Mouse (Mus musculus): Measurements from ENCODE around the gene Tjp3. TPM values are rescaled to one million over a fixed set of nuclear protein-coding genes. Genes with fewer than 3 reads are reported as not detected.

Gene Tjp3
- polyA plus RNA-seq (2015; fragmentation: Nextera tagmentation; extraction: Ambion mirVana): 29.1 and 35.7 TPM in 2 replicates

GRCm38 (mm10) chr10:81291511-81292104, at the start of gene Tjp3:
Gene Tjp3, minus strand, starts transcription at chr10:81291581.
- Histone ChIP-seq H3K27ac (ENCODE audit: low read length) (peak within 1 kb of the TSS; percentile 94), H3K9me3 (replicated peaks; ENCODE audit: control insufficient read depth, low read length) (no peaks in the 10 kb centered on the region), H3K4me3 (replicated peaks; ENCODE audit: low read length) (peak within 1 kb of the TSS; percentile 47), H3K4me1 (ENCODE audit: control insufficient read depth, insufficient read depth, low read length) (peaks cover 37% of the 10 kb centered on the region), H3K27me3 (ENCODE audit: control insufficient read depth, insufficient read depth, low read length) (no peaks in the 10 kb centered on the region), H3K9ac (ENCODE audit: low read length) (peak within 1 kb of the TSS; percentile 66), H3K36me3 (ENCODE audit: control insufficient read depth, insufficient read depth, low read length) (no peaks in the 10 kb centered on the region), H3K4me2 (ENCODE audit: low read depth, low read length) (peak within 1 kb of the TSS; percentile 45)
- 58% methylated on average over 9 of the region's 9 CpGs for WGBS
- no peak for ATAC-seq (ENCODE audit: insufficient read depth, low FRiP score)

GRCm38 (mm10) chr10:81340551-81341332, 49.4 kb upstream of the Tjp3 start:
- Histone ChIP-seq H3K36me3 (ENCODE audit: control insufficient read depth, insufficient read depth, low read length) (no peaks in the 10 kb centered on the region), H3K27ac (ENCODE audit: low read length) (no peak overlapping the region), H3K9ac (ENCODE audit: low read length) (no peak overlapping the region), H3K27me3 (ENCODE audit: control insufficient read depth, insufficient read depth, low read length) (peaks cover 20% of the 10 kb centered on the region), H3K4me3 (replicated peaks; ENCODE audit: low read length) (no peak overlapping the region), H3K4me2 (ENCODE audit: low read depth, low read length) (no peak overlapping the region), H3K4me1 (ENCODE audit: control insufficient read depth, insufficient read depth, low read length) (peaks cover 19% of the 10 kb centered on the region; the same call in 1 of the 2 replicates), H3K9me3 (replicated peaks; ENCODE audit: control insufficient read depth, low read length) (no peaks in the 10 kb centered on the region)
- ATAC-seq (ENCODE audit: insufficient read depth, low FRiP score): no peak
- 46% methylated on average over 17 of the region's 17 CpGs for WGBS

GRCm38 (mm10) chr10:81336558-81336957, 45.2 kb upstream of the Tjp3 start:
- no peak for ATAC-seq (ENCODE audit: insufficient read depth, low FRiP score)
- Histone ChIP-seq H3K4me1 (ENCODE audit: control insufficient read depth, insufficient read depth, low read length) (peaks cover 31% of the 10 kb centered on the region), H3K9me3 (replicated peaks; ENCODE audit: control insufficient read depth, low read length) (no peaks in the 10 kb centered on the region), H3K27me3 (ENCODE audit: control insufficient read depth, insufficient read depth, low read length) (no peaks in the 10 kb centered on the region), H3K4me2 (ENCODE audit: low read depth, low read length) (no peak overlapping the region), H3K4me3 (replicated peaks; ENCODE audit: low read length) (no peak overlapping the region), H3K27ac (ENCODE audit: low read length) (peak overlapping the region; percentile 94), H3K9ac (ENCODE audit: low read length) (peak overlapping the region; percentile 51; the same call in 1 of the 2 replicates), H3K36me3 (ENCODE audit: control insufficient read depth, insufficient read depth, low read length) (no peaks in the 10 kb centered on the region)
- WGBS: 85% methylated on average over 4 of the region's 4 CpGs

- Histone ChIP-seq H3K27me3 (ENCODE audit: control insufficient read depth, insufficient read depth, low read length) (no peaks in the 10 kb centered on the region), H3K4me1 (ENCODE audit: control insufficient read depth, insufficient read depth, low read length) (peaks cover 30% of the 10 kb centered on the region), H3K4me3 (replicated peaks; ENCODE audit: low read length) (no peak overlapping the region), H3K36me3 (ENCODE audit: control insufficient read depth, insufficient read depth, low read length) (no peaks in the 10 kb centered on the region), H3K4me2 (ENCODE audit: low read depth, low read length) (peak overlapping the region; percentile 20), H3K27ac (ENCODE audit: low read length) (peak overlapping the region; percentile 94), H3K9ac (ENCODE audit: low read length) (peak overlapping the region; percentile 56; the same call in 1 of the 2 replicates), H3K9me3 (replicated peaks; ENCODE audit: control insufficient read depth, low read length) (no peaks in the 10 kb centered on the region)
- ATAC-seq (ENCODE audit: insufficient read depth, low FRiP score): peak; percentile 75
- 41% methylated on average over 17 of the region's 19 CpGs for WGBS
Observed at GRCm38 (mm10) chr10:81335393-81336340, 44.3 kb upstream of the Tjp3 start.

GRCm38 (mm10) chr10:81334324-81334723, 42.9 kb upstream of the Tjp3 start:
- H3K36me3 ChIP-seq (ENCODE audit: control insufficient read depth, insufficient read depth, low read length): no peaks in the 10 kb centered on the region
- no peak overlapping the region for H3K4me2 ChIP-seq (ENCODE audit: low read depth, low read length)
- H3K9ac ChIP-seq (ENCODE audit: low read length): peak overlapping the region; percentile 33; the same call in 1 of the 2 replicates
- H3K4me1 ChIP-seq (ENCODE audit: control insufficient read depth, insufficient read depth, low read length): peaks cover 37% of the 10 kb centered on the region
- H3K4me3 ChIP-seq (replicated peaks; ENCODE audit: low read length): no peak overlapping the region
- no peak for ATAC-seq (ENCODE audit: insufficient read depth, low FRiP score)
- H3K27me3 ChIP-seq (ENCODE audit: control insufficient read depth, insufficient read depth, low read length): no peaks in the 10 kb centered on the region
- WGBS: 71% methylated on average over 11 of the region's 11 CpGs
- H3K27ac ChIP-seq (ENCODE audit: low read length): peak overlapping the region; percentile 94
- no peaks in the 10 kb centered on the region for H3K9me3 ChIP-seq (replicated peaks; ENCODE audit: control insufficient read depth, low read length)

GRCm38 (mm10) chr10:81332277-81332676, 40.9 kb upstream of the Tjp3 start:
- WGBS: 37% methylated on average over 29 of the region's 29 CpGs

GRCm38 (mm10) chr10:81330007-81330406, 38.6 kb upstream of the Tjp3 start:
- Histone ChIP-seq H3K27me3 (ENCODE audit: control insufficient read depth, insufficient read depth, low read length) (no peaks in the 10 kb centered on the region), H3K36me3 (ENCODE audit: control insufficient read depth, insufficient read depth, low read length) (peaks cover 16% of the 10 kb centered on the region), H3K4me2 (ENCODE audit: low read depth, low read length) (peak overlapping the region; percentile 62), H3K9me3 (replicated peaks; ENCODE audit: control insufficient read depth, low read length) (no peaks in the 10 kb centered on the region), H3K4me1 (ENCODE audit: control insufficient read depth, insufficient read depth, low read length) (peaks cover 37% of the 10 kb centered on the region), H3K9ac (ENCODE audit: low read length) (peak overlapping the region; percentile 71), H3K27ac (ENCODE audit: low read length) (peak overlapping the region; percentile 97), H3K4me3 (replicated peaks; ENCODE audit: low read length) (peak overlapping the region; percentile 44)
- 49% methylated on average over 4 of the region's 4 CpGs for WGBS
- ATAC-seq (ENCODE audit: insufficient read depth, low FRiP score): peak; percentile 0; the same call in 1 of the 2 replicates

More at GRCm38 (mm10) chr10:81332277-81332676, 40.9 kb upstream of the Tjp3 start:
- Histone ChIP-seq H3K4me3 (replicated peaks; ENCODE audit: low read length) (peak overlapping the region; percentile 12), H3K27me3 (ENCODE audit: control insufficient read depth, insufficient read depth, low read length) (no peaks in the 10 kb centered on the region), H3K27ac (ENCODE audit: low read length) (no peak overlapping the region), H3K9me3 (replicated peaks; ENCODE audit: control insufficient read depth, low read length) (no peaks in the 10 kb centered on the region), H3K4me2 (ENCODE audit: low read depth, low read length) (peak overlapping the region; percentile 8; the same call in 1 of the 2 replicates), H3K4me1 (ENCODE audit: control insufficient read depth, insufficient read depth, low read length) (peaks cover 50% of the 10 kb centered on the region), H3K36me3 (ENCODE audit: control insufficient read depth, insufficient read depth, low read length) (no peaks in the 10 kb centered on the region), H3K9ac (ENCODE audit: low read length) (peak overlapping the region; percentile 23; the same call in 1 of the 2 replicates)
- ATAC-seq (ENCODE audit: insufficient read depth, low FRiP score): no peak

GRCm38 (mm10) chr10:81329194-81329975, 38.0 kb upstream of the Tjp3 start:
- 33% methylated on average over 10 of the region's 10 CpGs for WGBS
- peak overlapping the region; percentile 44 for H3K4me3 ChIP-seq (replicated peaks; ENCODE audit: low read length)

More at GRCm38 (mm10) chr10:81329194-81329975, 38.0 kb upstream of the Tjp3 start:
- Histone ChIP-seq H3K4me1 (ENCODE audit: control insufficient read depth, insufficient read depth, low read length) (peaks cover 30% of the 10 kb centered on the region), H3K27me3 (ENCODE audit: control insufficient read depth, insufficient read depth, low read length) (no peaks in the 10 kb centered on the region), H3K9ac (ENCODE audit: low read length) (peak overlapping the region; percentile 71), H3K27ac (ENCODE audit: low read length) (peak overlapping the region; percentile 97), H3K36me3 (ENCODE audit: control insufficient read depth, insufficient read depth, low read length) (peaks cover 21% of the 10 kb centered on the region), H3K4me2 (ENCODE audit: low read depth, low read length) (peak overlapping the region; percentile 62), H3K9me3 (replicated peaks; ENCODE audit: control insufficient read depth, low read length) (no peaks in the 10 kb centered on the region)
- peak; percentile 82 for ATAC-seq (ENCODE audit: insufficient read depth, low FRiP score)
